Mouse (Mus musculus) heart, postnatal 0 days (tissue): ENCODE results near the gene Yipf2. TPM values are rescaled to one million over a fixed set of nuclear protein-coding genes. Genes with fewer than 3 reads are reported as not detected.

Experiments used
- ATAC-seq: fragments of 200-750 bp; cut with Nextera tagmentation; 2 replicates; pipeline ENCODE4 v1.8.0; 2017; ENCODE audit warnings: low read depth, moderate number of reproducible peaks, moderate library complexity; ENCODE audit not compliant: insufficient read depth
- DNase-seq: peaks from one replicate; pipeline ENCODE4 v3.0.0-alpha.2; 2016; ENCODE audit warnings: low spot score
- H3K27ac ChIP-seq: fragments of 300-500 bp; sonication (generic); 2 replicates; pipeline ENCODE4 v1.5.1; 2014; ENCODE audit warnings: low read depth, mild to moderate bottlenecking
- H3K27me3 ChIP-seq: fragments of 300-500 bp; sonication (generic); 2 replicates; pipeline ENCODE4 v1.6.1; 2014; ENCODE audit warnings: low read length, mixed read lengths; ENCODE audit not compliant: control insufficient read depth, insufficient read depth
- H3K36me3 ChIP-seq: fragments of 300-500 bp; sonication (generic); replicated peaks from 2 replicates; pipeline ENCODE4 v1.6.1; 2014; ENCODE audit warnings: low read length, mixed read lengths; ENCODE audit not compliant: control insufficient read depth, insufficient read depth
- H3K4me1 ChIP-seq: fragments of 300-500 bp; sonication (generic); 2 replicates; pipeline ENCODE4 v1.6.1; 2014; ENCODE audit warnings: antibody characterized with exemption; ENCODE audit not compliant: control insufficient read depth, insufficient read depth
- H3K4me2 ChIP-seq: fragments of 300-500 bp; sonication (generic); 2 replicates; pipeline ENCODE4 v1.6.1; 2014; ENCODE audit warnings: low read depth, mild to moderate bottlenecking, low read length, moderate library complexity
- H3K4me3 ChIP-seq: fragments of 300-500 bp; sonication (generic); 2 replicates; pipeline ENCODE4 v1.5.1; 2014; ENCODE audit warnings: low read depth, low read length
- H3K9ac ChIP-seq: fragments of 300-500 bp; sonication (generic); replicated peaks from 2 replicates; pipeline ENCODE4 v1.6.1; 2014; ENCODE audit warnings: low read depth, low read length, mixed read lengths
- H3K9me3 ChIP-seq: fragments of 300-500 bp; sonication (generic); replicated peaks from 2 replicates; pipeline ENCODE4 v1.6.1; 2016; ENCODE audit warnings: low read length; ENCODE audit not compliant: control insufficient read depth
- CTCF ChIP-seq: IDR thresholded peaks from 2 replicates; pipeline ENCODE4 v1.5.1; 2016; ENCODE audit warnings: antibody characterized with exemption, control low read depth, low read depth
- EP300 ChIP-seq: IDR thresholded peaks from 2 replicates; pipeline ENCODE4 v1.6.1; 2016; ENCODE audit warnings: antibody characterized with exemption, low read depth
- WGBS: fragments of 180-500 bp; shearing (Covaris S2); extraction: QIAGEN DNeasy Blood & Tissue Kit; methylation state at CpG from one replicate; pipeline ENCODE4 v1.1.7; 2014; 5-methylcytosine and 5-hydroxymethylcytosine counted together
- polyA plus RNA-seq: library from polyadenylated mRNA; unstranded; fragments of >200 nt; fragmentation: Nextera tagmentation; extraction: Ambion mirVana; gene quantifications from 2 replicates; pipeline ENCODE4 v1.2.1, GENCODE M21; 2015
- total RNA-seq: library from RNA; depleted of rRNA; stranded (reverse); fragments of >200 nt; gene quantifications from 2 replicates; pipeline ENCODE4 v1.2.3, GENCODE M21; 2014; ENCODE audit warnings: low replicate concordance; rRNA removed

The Yipf2 gene
- total RNA-seq (12.3 and 17.6 TPM in 2 replicates), polyA plus RNA-seq (9.1 and 11.9 TPM in 2 replicates)

- H3K4me1 ChIP-seq = peaks cover 15% of the 10 kb centered on the region
- H3K36me3 ChIP-seq = peaks cover 43% of the 10 kb centered on the region
- H3K27ac ChIP-seq = peak within 1 kb of the TSS; percentile 89
- no peaks in the 10 kb centered on the region for H3K9me3 ChIP-seq
- no peaks in the 10 kb centered on the region for H3K27me3 ChIP-seq
- H3K9ac ChIP-seq = peak within 1 kb of the TSS; percentile 75
- ATAC-seq (peak; percentile 93), DNase-seq (peak; percentile 97)
- H3K4me3 ChIP-seq = peak within 1 kb of the TSS; percentile 92
- under 1% methylated on average over 30 of the region's 30 CpGs for WGBS
- TF ChIP-seq EP300 (no peak), CTCF (no peak)
- H3K4me2 ChIP-seq = peak within 1 kb of the TSS; percentile 84
Measured at GRCm38 (mm10) chr9:21592703-21593121, at the start of gene Yipf2, which contains the start of gene Timm29. Gene Yipf2 (minus strand): TSS chr9:21592828. Gene Timm29 (plus strand): TSS chr9:21592722.

- H3K4me3 ChIP-seq = no peak overlapping the region
- ATAC-seq = no peak
- no peak for TF ChIP-seq EP300
- TF ChIP-seq CTCF = no peak
- no peak overlapping the region for H3K9ac ChIP-seq
- no peaks in the 10 kb centered on the region for H3K4me1 ChIP-seq
- H3K27ac ChIP-seq = no peak overlapping the region
- no peaks in the 10 kb centered on the region for H3K9me3 ChIP-seq
- peaks cover 90% of the 10 kb centered on the region for H3K36me3 ChIP-seq
- H3K4me2 ChIP-seq = no peak overlapping the region
- no peaks in the 10 kb centered on the region for H3K27me3 ChIP-seq
- WGBS = 96% methylated on average over 11 of the region's 11 CpGs
- DNase-seq = no peak
Measured at GRCm38 (mm10) chr9:21639031-21639430, 46.4 kb upstream of the Yipf2 start.

- ATAC-seq = no peak
- WGBS = 23% methylated on average over 7 of the region's 7 CpGs
- H3K9ac ChIP-seq = no peak overlapping the region
- H3K4me1 ChIP-seq = no peaks in the 10 kb centered on the region
- H3K27me3 ChIP-seq = no peaks in the 10 kb centered on the region
- H3K9me3 ChIP-seq = no peaks in the 10 kb centered on the region
- DNase-seq = no peak
- H3K4me2 ChIP-seq = no peak overlapping the region
- TF ChIP-seq CTCF = no peak
- TF ChIP-seq EP300 = no peak
- peaks cover 70% of the 10 kb centered on the region for H3K36me3 ChIP-seq
- no peak overlapping the region for H3K27ac ChIP-seq
- H3K4me3 ChIP-seq = no peak overlapping the region
Measured at GRCm38 (mm10) chr9:21635639-21636038, 43.0 kb upstream of the Yipf2 start.

GRCm38 (mm10) chr9:21633106-21633505 is 40.5 kb upstream of the Yipf2 start:
- H3K27me3 ChIP-seq = no peaks in the 10 kb centered on the region
- H3K36me3 ChIP-seq = peaks cover 45% of the 10 kb centered on the region
- H3K4me3 ChIP-seq = no peak overlapping the region
- no peak for TF ChIP-seq CTCF
- no peak for TF ChIP-seq EP300
- H3K4me2 ChIP-seq = no peak overlapping the region
- ATAC-seq = no peak
- no peak overlapping the region for H3K9ac ChIP-seq
- H3K4me1 ChIP-seq = no peaks in the 10 kb centered on the region
- no peaks in the 10 kb centered on the region for H3K9me3 ChIP-seq
- H3K27ac ChIP-seq = no peak overlapping the region
- WGBS = 72% methylated on average over 3 of the region's 3 CpGs
- DNase-seq = no peak

DNA sequence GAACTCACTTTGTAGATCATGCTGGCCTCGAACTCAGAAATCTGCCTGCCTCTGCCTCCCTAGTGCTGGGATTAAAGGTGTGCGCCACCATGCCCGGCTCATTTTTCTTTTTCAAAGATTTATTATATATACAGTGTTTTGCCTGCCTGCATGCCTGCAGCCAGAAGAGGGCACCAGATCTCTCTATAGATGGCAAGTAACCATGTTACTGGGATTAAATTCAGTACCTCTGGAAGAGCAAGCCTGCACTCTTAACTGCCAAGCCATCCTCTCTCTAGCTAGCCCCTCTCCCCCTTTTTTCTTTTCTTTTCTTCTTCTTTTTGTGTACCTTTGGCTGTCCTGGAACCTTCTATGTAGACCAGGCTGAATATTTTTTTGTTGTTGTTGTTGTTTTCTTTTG is 38.0 kb upstream of the Yipf2 start:
- no peaks in the 10 kb centered on the region for H3K9me3 ChIP-seq
- H3K36me3 ChIP-seq = peaks cover 21% of the 10 kb centered on the region
- H3K9ac ChIP-seq = no peak overlapping the region
- H3K4me2 ChIP-seq = no peak overlapping the region
- no peak overlapping the region for H3K27ac ChIP-seq
- no peaks in the 10 kb centered on the region for H3K27me3 ChIP-seq
- peak; percentile 67 for DNase-seq
- no peak for TF ChIP-seq EP300
- peak; percentile 72 for TF ChIP-seq CTCF
- no peak overlapping the region for H3K4me3 ChIP-seq
- H3K4me1 ChIP-seq = no peaks in the 10 kb centered on the region
- 66% methylated on average over 3 of the region's 3 CpGs for WGBS
- peak; percentile 44; the same call in 1 of the 2 replicates for ATAC-seq

GRCm38 (mm10) chr9:21627145-21627795 is 34.6 kb upstream of the Yipf2 start:
- peak overlapping the region; percentile 22; the same call in 1 of the 2 replicates for H3K27ac ChIP-seq
- H3K9me3 ChIP-seq = no peaks in the 10 kb centered on the region
- no peaks in the 10 kb centered on the region for H3K27me3 ChIP-seq
- DNase-seq = no peak
- H3K36me3 ChIP-seq = no peaks in the 10 kb centered on the region
- H3K9ac ChIP-seq = no peak overlapping the region
- TF ChIP-seq EP300 = no peak
- TF ChIP-seq CTCF = no peak
- H3K4me1 ChIP-seq = no peaks in the 10 kb centered on the region
- ATAC-seq = no peak
- no peak overlapping the region for H3K4me3 ChIP-seq
- H3K4me2 ChIP-seq = no peak overlapping the region
- WGBS = 67% methylated on average over 5 of the region's 5 CpGs
